Mouse (Mus musculus): ENCODE data around the gene Tet3.

Tet3 gene

DNA sequence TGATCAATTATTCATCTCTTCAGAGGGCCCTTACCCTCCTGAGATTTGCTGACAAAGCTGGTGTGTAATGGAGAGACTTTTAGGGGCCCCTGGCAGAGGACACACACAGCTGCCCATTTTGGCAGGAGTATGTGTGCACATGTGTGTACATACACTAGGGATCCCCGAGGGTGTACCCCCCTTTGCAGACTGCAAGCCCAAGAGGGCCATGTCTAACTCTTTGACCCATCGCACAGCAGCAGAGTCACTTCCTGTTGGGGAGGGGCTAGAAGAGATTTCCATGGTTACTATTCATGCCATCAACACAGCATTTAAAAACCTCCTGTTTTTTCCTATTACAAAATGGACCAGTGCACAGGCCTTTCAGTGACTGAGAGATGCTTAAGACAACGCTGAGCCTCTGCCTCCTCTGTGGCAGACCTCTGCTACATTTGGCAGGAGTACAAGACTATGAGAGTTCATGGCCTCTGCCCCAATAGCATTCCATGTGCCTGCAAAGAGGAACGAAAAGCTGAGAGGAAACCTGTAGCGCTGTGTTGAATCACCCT lies 46.0 kb downstream of the Tet3 start:
- DNase-seq: no peak

DNA sequence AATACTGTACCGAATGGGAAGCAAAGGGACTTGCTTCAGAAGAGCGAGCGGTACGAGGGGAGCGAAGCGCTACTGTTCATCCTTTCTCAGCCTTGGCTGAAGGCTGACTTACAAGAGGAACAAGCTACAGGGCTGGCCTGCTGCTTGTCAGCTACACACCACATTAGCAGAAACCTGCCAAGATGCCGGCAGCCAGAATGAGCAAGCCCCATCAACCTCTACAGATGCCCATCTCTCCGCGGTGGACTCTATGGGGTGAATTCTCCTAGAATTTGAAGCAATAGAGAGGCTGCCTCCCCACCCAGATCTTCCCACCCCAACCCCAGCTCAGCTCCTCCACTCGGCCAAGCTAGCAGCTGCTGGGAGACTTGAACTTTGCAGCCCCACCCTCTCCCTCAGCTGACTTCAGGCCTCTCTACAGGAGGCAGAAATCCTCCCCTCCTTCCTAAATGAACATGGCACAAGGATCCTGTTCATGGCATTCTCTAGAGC lies 46.5 kb downstream of the Tet3 start:
- no peak for DNase-seq

DNA sequence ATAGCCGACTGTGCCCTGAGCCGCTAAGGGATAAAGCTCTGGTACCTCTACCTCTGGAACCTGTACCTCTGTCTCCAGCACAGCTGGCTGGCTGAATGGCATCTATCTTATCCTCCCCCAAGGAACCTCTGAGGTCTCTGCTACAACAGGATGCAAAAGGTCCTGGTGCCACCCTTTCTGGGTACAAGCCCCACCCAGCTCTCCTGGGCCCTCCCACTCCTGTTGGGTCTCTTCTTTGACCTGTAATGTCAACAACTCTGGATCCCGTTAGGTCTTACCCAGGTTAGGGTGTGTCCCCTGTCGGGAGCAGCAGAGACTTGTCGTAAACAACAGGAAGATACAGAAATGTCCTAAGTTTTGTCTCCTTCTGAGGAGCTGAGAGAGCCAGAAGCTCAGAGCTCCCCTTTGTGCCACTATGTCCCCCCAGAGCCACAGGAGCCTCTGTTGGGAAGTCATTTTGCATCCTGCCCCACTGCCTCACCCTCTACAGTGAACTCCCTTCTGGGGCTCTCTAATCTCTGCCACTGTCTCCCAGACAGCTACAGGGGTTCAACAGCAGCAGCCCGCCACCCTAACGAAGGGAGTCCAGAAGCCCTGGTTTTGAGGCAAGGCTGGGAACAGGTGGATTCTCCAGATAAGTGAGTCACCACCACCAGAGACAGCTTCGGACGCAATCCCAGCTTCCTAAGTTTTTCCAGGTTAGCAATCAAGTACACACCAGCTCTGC lies 47.1 kb downstream of the Tet3 start:
- no peak for DNase-seq

DNA sequence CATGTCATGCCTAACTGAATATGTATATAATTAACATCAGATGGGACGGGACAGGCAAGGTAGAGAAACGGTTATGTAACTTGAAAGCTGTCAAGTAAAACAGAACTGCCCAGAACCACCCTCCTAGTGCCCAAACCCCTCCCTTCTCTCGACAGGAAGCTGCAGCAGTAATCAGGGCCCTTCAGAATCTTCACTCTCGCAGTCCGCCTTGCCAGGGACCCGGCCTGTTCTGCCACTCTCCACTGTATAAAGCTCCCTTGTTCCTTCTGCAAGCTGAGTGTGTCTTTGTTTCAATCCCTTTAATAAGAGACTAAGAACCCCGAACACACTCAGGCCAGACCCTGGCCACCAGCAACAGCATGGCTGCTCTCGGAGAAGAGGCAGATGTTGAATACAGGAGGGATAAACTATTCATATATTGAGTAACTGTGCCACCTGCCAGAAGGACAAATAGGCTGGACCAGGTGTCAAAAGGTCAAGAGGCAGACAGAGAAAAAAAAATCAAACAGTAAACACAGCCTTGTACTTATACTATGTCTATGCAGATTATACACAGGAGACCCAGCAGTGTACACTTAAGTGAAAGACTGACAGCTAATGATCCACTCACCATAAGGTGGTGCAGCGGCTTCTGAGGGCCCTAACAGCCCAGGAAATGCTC lies 48.7 kb downstream of the Tet3 start:
- DNase-seq: peak; percentile 41

DNA sequence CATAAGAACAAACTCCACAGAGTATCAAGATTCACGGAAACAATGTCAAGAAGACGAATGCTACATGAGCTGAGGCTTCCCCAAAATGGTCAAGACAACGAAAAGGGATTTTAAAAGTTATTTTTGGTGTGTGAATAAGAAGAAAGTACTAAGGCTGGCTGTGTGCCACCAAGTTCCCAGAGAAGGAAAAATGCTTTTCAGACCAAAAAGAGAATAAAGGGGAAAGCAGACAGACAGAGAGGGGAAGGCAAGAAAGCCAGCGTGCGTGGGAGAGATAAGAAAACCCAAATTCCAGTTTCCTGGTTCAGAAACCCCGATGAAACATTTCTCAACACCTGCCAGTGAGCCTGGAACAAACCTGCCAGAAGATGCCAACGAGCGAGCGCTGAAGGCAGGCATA lies 50.4 kb downstream of the Tet3 start:
- DNase-seq: peak; percentile 43

DNA sequence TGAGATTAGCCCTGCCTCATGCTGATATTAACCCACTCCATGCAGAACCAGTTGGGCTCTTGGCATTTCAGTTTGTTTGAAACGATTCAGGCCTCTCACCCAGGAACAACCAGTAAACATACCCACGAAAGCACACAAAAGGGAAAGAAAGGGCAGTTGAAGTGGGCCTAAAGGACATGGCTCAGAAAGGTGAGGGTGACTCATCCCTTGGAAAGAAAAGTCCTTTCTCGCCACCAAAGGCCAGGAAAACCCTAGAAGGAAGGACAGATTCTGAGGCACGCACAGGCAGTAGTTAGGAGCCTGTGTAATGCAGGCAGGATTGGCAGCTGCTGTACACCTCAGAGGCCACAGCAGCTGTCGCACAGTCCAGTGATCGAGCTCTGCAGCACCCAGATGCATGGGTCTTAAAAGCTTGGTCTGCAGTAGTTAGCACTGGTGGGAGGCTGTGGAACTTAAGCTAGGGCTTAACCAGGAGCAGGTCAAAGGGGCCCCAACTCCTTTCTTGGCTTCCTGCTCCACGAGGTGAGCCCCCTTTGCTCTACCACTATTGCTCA lies 53.3 kb downstream of the Tet3 start:
- no peak for DNase-seq

DNA sequence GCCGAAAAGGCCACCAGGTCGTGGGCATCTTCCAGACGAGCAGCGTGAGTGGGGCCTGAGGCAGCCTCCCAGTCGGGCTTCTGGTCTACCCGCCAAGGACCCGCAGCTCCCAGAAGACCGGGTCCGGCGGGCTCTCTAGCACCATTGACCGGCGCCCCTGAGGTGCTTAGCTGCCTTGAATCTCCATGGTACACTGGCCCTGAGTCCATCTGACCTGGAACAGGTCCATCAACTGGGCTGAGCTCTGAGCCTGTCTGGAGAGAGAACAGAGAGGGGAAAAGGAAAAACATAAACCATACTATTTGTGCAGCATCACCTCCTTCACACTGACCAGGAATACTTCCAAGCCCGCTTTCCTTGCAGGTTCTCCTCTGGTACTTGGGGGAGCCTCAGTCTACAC lies 54.3 kb downstream of the Tet3 start:
- DNase-seq: no peak

DNA sequence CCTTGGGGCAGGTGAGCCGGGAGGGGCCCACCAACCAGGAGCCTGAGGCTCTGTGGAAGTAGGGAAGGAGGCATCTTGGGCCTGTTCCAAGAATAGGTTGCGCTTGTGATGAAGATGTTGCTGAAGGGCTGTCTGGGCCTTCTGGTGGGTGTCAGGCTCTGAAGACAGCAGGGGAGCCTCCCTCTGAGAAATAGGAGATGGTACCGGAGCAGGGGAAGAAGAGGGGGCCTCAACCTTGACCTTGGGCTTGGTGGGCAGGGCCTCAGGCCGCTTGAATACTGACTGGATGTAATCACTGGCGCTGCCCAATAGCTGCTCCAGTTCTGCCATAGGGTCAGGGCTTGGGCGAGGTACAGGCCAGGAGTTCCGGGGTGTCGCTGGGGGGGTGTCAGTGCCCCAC lies 55.4 kb downstream of the Tet3 start:
- DNase-seq: no peak

DNA sequence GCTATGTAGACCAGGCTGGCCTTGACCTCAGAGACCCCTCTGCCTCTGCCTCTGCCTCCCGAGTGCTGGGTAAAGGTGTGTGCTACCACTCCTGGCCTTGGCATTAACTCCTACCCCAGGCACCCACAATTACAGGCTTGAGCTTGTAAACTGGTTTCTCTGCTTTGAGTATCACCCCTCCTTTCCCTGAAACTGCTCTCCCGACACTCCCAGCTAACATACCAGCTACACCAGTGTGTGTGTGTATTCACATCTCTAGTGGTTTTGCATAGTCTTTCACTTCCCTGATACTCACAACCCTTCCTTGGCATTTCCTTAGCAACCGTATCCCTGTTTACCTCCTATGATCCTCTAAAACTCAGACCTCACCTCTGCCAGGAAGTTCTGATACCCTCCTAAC lies 59.1 kb downstream of the Tet3 start:
- no peak for DNase-seq

DNA sequence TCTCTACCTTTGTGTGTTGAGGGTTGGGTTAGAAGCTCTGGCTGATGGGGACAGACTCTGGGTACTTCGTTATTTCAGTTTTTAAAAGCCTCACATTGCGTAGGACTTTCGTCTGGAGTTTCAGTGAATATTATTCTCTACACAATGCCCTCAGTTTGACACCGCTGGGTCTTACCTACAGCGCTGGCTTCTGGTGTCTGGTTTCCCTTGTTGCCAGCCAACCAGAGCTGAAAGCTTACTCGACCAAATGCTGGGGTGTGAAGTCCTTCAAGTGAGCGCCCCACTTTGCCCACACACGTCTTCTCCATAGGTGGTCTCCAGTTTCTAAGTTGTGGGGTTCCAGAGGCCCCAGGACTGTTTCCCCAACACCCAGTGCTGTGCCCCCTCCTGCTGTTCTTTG lies 61.2 kb downstream of the Tet3 start:
- DNase-seq: no peak

DNA sequence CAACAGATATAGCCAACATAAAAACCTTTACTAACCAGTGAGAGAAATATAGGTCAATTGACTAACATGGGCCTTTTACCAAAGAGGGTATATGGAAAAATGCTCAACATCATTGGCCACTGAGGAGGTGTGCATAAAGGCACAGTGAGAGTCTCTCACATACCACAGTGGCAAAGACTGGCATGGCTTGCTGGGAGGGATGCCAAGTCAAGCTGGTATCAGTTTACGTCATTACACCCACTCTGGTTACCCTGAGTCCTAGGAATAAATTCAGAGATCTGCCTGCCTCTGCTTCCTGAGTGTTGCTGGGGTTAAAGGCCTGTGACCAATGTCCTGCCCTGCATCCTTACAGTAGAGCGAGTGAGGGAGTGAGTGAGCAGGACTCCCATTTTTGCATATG lies 62.2 kb downstream of the Tet3 start:
- DNase-seq: no peak

DNA sequence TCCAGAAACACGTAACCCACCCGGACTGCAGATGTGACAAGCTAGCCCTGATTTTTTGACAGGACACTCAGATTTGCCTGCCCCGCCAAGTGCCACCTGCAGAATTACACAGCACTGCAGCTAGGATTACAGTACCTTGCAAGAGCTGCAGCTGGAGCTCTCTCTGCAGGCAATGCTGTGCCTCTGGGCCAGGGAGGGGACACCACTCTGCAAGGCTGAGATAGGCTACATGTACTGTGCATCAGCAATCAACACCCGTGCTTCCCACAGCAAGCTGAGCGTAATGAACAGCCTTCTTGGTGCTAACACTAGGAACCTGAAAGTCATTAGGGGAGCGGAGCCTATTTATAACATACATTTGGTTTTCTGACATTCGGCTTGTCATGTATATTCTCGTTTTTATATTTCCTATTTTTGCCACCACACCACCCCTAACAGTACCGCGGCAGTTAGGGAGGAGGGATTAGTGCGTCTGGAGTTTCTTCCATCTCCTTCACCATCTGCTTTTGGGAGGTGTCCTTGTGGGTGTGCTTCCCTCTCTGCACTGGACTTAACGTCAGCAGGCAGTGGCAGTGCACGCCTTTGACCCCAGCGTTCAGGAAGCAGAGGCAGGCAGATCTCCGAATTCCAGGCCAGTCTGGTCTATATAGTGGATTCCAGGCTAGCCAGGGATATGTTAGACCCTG lies 63.2 kb downstream of the Tet3 start:
- DNase-seq: no peak

DNA sequence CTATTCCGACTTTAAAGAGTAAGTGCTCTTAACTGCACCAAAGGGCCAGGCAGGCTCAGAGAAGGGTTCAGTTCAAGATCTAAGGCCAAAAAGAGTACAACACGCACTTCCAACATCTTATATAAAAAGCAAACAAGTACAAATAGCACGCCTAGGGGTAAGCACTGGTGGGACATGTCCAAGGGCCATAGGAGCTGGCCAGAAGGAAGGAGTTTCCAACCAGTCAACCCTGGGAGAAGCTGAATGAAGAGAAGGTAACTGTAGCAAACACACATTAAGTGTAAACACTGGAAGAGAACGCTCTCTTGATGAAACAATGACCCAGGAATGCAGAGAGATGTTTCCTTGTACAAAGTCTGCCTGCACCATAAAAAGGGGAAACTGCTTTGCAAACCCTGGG lies 64.8 kb downstream of the Tet3 start:
- DNase-seq: no peak

DNA sequence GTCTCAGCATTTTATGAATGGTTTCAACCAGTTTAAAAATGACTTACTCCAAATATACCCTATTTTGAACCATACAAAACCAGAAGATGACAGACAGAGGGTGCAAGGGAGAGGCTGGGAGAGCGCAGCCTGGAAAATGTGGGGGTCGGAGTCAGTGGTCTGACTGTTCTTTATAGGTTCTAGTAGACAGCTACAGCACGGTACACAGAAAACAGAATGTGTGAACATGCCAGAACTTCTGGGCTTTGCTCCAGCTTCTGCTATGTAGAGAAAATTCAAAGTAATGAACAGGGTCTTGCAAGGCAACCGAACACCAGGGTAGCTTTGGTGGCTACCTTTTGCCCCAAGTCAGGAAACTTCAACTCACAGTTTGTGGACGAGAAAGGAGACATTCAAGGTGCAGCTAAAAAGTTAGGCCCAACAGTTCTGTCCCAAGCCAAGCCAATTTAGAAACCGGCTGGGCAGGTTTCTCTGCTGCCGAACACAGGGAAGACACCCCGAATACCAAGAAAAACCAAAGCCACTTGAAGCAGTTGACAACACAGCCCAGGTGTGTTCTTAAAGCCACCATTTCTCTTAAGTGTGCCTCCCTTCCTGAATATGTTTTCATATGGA lies 66.6 kb downstream of the Tet3 start:
- peak; percentile 56 for DNase-seq

DNA sequence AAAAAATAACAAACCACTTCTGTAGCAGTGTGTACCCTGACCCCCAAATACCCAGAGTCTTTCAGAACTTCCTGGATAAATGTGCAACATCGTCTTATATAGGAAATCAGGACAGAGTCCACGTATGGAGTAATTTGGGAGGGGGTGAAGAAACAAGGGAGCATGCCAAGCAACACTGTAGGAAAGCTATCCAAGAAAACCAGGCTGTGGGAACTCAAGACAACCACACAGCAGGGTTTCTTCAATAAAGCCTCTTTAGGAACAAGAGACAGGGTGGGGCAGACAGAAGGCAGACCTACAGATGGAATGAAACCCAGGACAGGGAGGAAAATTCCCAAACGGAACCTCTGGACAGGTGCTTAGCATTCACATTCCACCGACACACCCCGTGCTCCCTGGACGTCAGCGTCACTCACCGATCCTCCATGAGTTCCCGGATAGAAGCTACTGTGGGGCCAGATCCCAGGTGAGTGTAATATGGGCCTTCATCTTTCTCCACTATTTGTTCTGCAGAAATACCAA lies 73.3 kb downstream of the Tet3 start:
- DNase-seq: no peak

DNA sequence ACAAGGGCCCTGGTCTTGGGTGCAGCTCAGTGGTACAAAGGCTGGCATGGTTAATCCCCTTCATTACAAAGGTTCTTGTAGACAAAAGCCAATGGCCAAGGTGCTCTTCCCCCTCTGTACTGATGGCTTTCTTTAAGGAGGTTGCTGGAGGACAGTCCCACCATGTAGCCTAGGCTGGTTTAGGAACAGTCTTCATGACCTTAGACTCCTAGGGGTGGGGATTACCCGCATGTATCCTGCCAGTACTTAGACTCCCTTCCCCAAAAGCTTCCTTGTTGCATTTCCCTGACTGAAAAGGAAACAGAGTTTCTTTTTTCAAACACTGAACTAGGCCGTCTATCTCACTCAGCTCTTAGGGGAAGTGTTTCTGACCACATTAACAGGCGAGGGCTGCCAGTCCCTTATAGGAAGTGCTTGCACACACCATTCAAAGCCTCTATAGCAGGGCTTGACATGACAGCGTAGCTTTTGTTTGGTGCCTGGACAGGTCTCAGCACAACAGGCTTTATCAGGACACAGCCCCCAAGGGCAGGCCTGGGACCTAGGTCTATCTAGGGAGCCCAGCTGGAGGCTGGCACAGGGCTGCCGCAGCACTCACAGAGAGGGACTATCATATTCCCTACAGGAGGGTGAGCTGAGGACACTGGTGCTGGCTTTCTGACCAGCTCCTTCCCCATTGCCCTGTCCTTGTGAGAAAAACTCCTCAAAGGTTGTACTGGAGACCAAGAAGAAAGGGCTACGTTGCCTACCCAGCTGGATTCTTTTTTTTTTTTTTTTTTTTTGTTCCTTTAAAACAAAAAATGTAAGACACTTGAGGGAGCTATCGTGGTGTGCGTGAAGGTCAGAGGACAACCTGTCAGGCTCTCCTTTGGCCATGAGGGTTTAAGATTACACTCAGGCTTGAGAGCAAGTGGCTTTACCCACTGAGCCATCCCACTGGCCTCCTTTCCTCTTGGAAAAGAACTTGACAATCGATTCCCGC lies 77.1 kb downstream of the Tet3 start:
- DNase-seq: no peak

DNA sequence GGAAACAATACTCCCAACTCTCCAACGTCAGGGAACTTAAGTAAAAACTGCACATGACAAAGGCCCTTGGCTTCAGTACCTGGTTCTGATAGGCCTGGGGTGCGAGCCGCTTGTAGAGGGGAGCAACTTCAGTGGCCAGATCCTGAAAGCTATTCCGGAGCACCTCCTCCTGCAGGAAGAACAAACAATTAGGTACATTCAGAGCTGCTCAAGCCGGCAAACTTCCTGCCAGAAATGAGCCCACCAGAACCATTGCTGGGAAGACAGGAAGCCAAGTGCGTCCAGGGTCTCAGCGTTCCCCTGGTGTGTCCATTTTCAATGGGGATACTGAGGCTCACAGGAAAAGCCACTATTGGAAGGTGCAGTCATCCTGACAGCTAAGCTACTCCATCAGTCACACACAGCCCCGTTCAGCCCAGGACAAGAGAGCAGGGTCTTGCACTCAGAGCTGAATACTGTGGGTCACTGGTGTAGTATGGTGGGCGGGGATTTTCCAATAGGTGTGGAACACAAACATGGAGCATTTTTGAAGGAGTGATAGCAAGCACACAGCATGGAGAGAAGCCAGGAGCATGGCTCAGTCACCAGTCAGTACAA lies 85.1 kb downstream of the Tet3 start:
- no peak for DNase-seq

DNA sequence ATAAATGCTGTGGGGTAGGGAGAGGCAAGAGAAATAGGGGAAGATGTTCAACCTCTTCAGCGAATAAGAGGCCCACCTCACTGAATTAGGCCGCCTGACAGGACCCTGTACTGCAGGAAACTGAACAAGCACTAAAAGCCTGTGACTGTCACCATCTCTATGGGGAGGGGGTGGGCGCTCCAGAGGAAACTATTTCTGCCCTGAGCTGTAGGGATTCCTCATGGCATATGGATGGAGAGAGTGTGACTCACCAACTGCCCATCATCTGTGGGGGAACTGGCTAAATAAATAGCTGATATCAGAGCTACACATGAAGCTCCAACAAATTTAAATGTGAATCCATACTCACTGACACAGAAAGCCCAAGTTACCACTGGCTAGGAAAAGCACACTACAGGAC lies 87.5 kb downstream of the Tet3 start:
- DNase-seq: no peak

DNA sequence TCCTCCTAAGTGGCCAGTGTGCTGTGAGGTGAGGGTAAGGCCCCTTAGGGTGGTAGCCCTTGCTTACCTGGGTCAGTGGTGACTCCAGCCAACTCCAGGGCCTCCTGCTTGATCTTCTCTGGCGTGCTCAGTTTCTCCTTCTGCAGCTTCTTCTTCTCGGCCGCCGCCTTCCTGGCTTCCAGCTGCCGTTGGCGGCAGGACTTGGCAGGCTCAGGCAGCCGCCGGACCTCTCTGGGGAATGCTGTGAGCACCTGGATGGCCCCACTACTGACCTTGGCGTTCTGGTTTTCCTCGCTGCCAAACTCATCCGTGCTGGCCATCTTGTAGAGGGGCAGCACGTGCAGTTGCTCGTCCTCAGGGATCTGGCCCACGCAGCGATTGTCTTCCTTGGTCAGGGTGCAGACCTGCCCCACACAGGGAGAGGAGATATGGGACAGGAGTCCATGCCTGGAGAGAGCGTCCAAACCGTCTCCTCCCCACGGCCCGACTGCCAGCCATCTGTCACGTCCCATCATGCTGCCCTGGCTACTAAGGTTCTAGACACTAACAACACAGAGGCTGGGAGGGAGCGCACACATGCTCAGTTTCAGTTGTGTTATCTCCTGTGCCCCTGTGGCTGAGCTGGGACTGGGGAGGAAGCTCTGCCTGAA lies 88.4 kb downstream of the Tet3 start:
- DNase-seq: no peak

DNA sequence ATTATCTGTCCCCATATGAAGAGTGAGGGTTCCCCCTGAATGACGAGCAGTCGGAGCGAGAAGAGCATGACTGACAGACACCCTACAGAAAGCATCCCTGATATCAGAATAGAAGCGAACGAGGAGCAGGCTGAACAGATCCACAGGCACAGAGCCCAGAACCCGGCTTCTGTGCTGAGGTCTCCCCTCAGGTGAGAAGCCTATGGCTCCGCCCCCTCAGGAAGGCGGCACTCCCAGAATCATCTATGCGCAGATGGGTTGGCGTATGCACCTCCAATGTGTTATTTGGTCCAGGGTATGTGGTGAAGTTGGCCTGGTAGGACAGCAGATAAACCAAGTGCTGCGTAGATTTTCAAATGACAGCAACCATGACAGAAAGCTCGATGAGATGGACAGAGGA lies 95.8 kb downstream of the Tet3 start:
- no peak for DNase-seq
